Mouse (Mus musculus): ENCODE measurements at regions not wholly inside any gene's neighbourhood (a gene's known extent, or its start where the extent isn't known, plus 50 kb on each side); places are given as distances from the start of the nearest gene placed in this dataset.
"Not testable (repeated sequence)": the region's sequence is repeated elsewhere in the genome, so short reads cannot be mapped to it uniquely, and the experiment has no call there.

DNA sequence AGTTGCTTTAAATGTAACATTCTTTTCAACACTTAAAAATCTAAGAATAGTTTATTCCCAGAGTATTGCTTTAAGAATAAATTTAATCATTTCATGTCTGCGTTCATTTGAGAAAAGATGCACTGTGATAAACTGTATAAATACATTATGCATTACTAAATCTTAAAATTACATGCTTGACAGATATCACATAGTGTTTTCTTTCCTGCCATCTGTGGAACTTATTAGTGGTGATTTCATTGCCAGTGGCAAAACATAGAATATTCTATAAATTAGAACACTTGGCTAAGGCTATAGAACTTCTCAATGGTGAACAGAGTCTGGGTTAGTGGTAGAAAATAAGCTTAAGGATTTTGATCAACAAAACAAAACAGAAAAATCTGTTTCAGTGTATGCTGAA, 268.1 kb downstream of the Gm8797 start:
- H3K4me1 ChIP-seq (ENCODE audit: insufficient read depth, low read length) = no peaks in the 10 kb centered on the region
- ATAC-seq (ENCODE audit: low FRiP score, low TSS enrichment) = no peak
- no peak overlapping the region for H3K4me3 ChIP-seq (ENCODE audit: low read length)
- no peaks in the 10 kb centered on the region for H3K9me3 ChIP-seq (ENCODE audit: low read length)
- no peak overlapping the region for H3K27ac ChIP-seq (ENCODE audit: low read length)
- WGBS = 75% methylated on average over 1 of the region's 1 CpGs
- H3K36me3 ChIP-seq (ENCODE audit: insufficient read depth, low read length) = no peaks in the 10 kb centered on the region
- H3K4me2 ChIP-seq (replicated peaks; ENCODE audit: low read depth, low read length) = no peak overlapping the region
- H3K9ac ChIP-seq (replicated peaks; ENCODE audit: low read length) = no peak overlapping the region
- no peaks in the 10 kb centered on the region for H3K27me3 ChIP-seq (ENCODE audit: insufficient read depth, low read length)

DNA sequence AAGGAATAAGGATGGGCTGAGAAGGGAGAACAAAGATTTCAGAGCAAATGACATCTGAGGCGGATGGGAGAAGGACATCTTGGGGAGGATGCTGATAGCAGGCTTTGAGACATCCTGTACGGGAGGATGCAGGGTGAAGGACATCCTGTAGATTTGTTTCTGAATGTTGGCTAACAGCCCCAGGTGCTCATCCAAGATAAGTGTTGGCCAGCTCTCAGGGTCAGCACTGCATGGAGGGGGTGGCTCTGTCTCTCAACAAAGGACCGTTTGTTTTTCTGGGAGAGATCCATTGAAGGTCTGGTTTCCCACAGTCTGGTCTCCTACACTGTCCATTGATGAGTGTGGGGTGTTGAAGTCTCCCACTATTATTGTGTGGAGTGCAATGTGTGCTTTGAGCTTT, 290.7 kb downstream of the Gm8797 start:
- not testable (repeated sequence) for H3K4me3 ChIP-seq (ENCODE audit: low read length); H3K9ac ChIP-seq (replicated peaks; ENCODE audit: low read length); H3K27ac ChIP-seq (ENCODE audit: low read length); H3K9me3 ChIP-seq (ENCODE audit: low read length); H3K27me3 ChIP-seq (ENCODE audit: insufficient read depth, low read length); ATAC-seq (ENCODE audit: low FRiP score, low TSS enrichment); H3K36me3 ChIP-seq (ENCODE audit: insufficient read depth, low read length); H3K4me1 ChIP-seq (ENCODE audit: insufficient read depth, low read length); H3K4me2 ChIP-seq (replicated peaks; ENCODE audit: low read depth, low read length)
- WGBS = 78% methylated on average over 3 of the region's 3 CpGs

DNA sequence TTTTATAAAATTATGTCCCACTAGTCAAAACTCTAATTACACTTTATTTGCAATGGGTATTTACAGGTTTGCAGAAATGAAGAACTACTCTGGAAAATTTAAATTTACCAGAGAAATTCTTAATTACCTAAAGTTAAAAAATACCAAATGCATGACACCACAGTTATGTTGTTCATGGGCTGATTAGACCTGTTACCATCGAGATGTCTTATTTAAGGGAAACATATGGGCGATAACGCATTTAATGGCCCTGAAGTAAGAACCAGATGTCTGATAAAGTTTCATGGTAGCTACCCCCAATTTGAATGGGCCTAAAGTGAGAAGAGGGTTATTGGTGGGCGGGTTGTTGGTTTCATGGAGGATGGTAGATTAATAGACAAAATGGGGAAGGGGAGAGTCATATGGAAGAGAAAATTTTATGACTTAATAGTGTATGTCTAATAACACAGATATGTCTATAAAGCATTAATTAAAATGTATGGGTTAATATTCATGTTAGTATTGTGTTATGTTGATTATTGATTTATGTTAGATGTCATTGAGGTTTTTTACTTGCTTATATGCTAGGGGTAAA, 299.0 kb downstream of the Gm8797 start:
- no peaks in the 10 kb centered on the region for H3K4me1 ChIP-seq (ENCODE audit: insufficient read depth, low read length)
- no peak overlapping the region for H3K4me2 ChIP-seq (replicated peaks; ENCODE audit: low read depth, low read length)
- no peaks in the 10 kb centered on the region for H3K27me3 ChIP-seq (ENCODE audit: insufficient read depth, low read length)
- no peak for ATAC-seq (ENCODE audit: low FRiP score, low TSS enrichment)
- no peak overlapping the region for H3K27ac ChIP-seq (ENCODE audit: low read length)
- no peak overlapping the region for H3K9ac ChIP-seq (replicated peaks; ENCODE audit: low read length)
- H3K36me3 ChIP-seq (ENCODE audit: insufficient read depth, low read length) = no peaks in the 10 kb centered on the region
- H3K4me3 ChIP-seq (ENCODE audit: low read length) = no peak overlapping the region
- 88% methylated on average over 4 of the region's 4 CpGs for WGBS
- H3K9me3 ChIP-seq (ENCODE audit: low read length) = no peaks in the 10 kb centered on the region

DNA sequence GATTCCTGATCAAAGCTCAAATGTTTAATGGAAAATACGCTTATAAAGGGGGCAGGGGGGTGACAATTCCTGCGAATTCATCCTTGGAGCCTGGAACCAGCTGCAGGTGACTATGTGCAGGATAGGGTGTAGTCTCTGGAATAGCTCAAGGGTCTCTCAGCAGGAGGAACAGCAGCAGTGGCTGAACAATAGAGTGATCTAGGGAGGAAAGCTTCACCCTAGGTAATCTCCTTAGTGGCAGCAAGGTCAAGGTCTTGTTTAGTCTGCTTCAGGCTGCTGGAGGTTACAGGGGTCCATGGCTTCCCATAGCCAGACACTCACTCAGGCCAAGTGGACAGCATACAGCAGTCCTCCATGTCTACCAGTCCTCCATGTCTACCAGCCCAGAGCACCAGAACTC, 301.3 kb downstream of the Gm8797 start:
- Histone ChIP-seq H3K9ac (replicated peaks; ENCODE audit: low read length) (no peak overlapping the region), H3K4me1 (ENCODE audit: insufficient read depth, low read length) (no peaks in the 10 kb centered on the region), H3K9me3 (ENCODE audit: low read length) (no peaks in the 10 kb centered on the region), H3K4me3 (ENCODE audit: low read length) (no peak overlapping the region), H3K36me3 (ENCODE audit: insufficient read depth, low read length) (no peaks in the 10 kb centered on the region), H3K4me2 (replicated peaks; ENCODE audit: low read depth, low read length) (no peak overlapping the region), H3K27me3 (ENCODE audit: insufficient read depth, low read length) (no peaks in the 10 kb centered on the region), H3K27ac (ENCODE audit: low read length) (no peak overlapping the region)
- 81% methylated on average over 2 of the region's 2 CpGs for WGBS
- ATAC-seq (ENCODE audit: low FRiP score, low TSS enrichment) = no peak

DNA sequence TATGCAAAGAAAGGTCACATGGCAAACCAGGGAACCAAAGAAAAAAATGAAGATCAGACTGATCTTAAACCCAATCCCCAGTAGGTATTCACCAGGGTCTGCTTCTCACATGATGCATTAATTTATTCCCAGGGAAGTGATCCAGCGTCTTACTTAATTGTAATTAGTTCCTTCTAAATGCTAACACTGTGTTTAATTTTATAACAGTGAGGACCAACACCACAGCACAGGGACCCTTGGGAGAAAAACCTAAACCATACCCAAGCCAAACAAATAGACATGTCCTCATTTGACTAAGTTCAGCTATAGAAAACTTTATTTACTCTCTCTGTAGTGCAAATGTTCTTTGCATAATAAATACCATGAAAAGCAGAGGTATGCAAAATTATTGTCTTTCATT, 333.2 kb downstream of the Gm8797 start:
- 60% methylated on average over 1 of the region's 1 CpGs for WGBS
- no peaks in the 10 kb centered on the region for H3K9me3 ChIP-seq (ENCODE audit: low read length)
- H3K27ac ChIP-seq (ENCODE audit: low read length) = no peak overlapping the region
- ATAC-seq (ENCODE audit: low FRiP score, low TSS enrichment) = no peak
- no peaks in the 10 kb centered on the region for H3K36me3 ChIP-seq (ENCODE audit: insufficient read depth, low read length)
- no peak overlapping the region for H3K4me3 ChIP-seq (ENCODE audit: low read length)
- no peaks in the 10 kb centered on the region for H3K27me3 ChIP-seq (ENCODE audit: insufficient read depth, low read length)
- H3K4me1 ChIP-seq (ENCODE audit: insufficient read depth, low read length) = no peaks in the 10 kb centered on the region
- H3K4me2 ChIP-seq (replicated peaks; ENCODE audit: low read depth, low read length) = no peak overlapping the region
- no peak overlapping the region for H3K9ac ChIP-seq (replicated peaks; ENCODE audit: low read length)

DNA sequence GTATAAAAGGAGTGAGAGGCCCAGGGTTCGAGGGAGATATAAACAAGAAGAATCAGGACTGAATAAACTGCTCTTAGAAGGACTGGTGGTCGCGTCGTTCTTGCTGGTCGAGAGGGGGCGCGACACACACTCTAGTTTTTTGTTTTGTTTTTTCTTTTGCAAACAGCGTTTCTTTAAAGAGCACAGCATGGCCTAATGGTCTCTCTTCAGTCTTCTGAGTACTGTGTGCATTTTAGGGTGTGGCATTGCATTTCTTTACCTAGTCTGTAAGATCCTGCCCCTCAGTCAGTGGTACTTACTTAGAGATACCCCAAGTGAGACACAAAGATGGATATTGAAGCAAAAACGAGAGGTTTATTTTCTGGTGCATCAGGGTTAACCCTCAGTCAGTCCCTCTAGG, 336.7 kb downstream of the Gm8797 start:
- Histone ChIP-seq H3K27ac (ENCODE audit: low read length) (no peak overlapping the region), H3K4me1 (ENCODE audit: insufficient read depth, low read length) (no peaks in the 10 kb centered on the region), H3K27me3 (ENCODE audit: insufficient read depth, low read length) (no peaks in the 10 kb centered on the region), H3K9ac (replicated peaks; ENCODE audit: low read length) (no peak overlapping the region), H3K9me3 (ENCODE audit: low read length) (no peaks in the 10 kb centered on the region), H3K36me3 (ENCODE audit: insufficient read depth, low read length) (no peaks in the 10 kb centered on the region), H3K4me3 (ENCODE audit: low read length) (no peak overlapping the region), H3K4me2 (replicated peaks; ENCODE audit: low read depth, low read length) (no peak overlapping the region)
- no peak for ATAC-seq (ENCODE audit: low FRiP score, low TSS enrichment)
- 82% methylated on average over 9 of the region's 9 CpGs for WGBS

DNA sequence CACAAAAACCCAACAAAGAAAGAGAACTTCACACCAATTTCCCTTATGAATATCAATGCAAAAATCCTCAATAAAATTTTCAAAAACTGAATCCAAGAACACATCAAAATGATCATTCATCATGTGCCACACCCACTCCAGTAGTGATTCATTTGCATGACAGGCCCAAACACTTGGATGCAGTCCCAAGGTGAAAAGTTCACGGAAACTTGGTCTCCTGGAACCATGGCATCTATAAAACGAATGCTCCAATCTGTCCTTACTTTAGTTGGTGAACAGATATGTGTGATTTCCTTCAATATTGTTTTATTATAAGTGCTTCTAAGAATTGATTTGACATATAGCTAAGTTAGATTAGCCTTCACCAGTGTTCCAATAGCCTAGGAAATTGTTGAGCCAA, 343.3 kb downstream of the Gm8797 start:
- no peak for ATAC-seq (ENCODE audit: low FRiP score, low TSS enrichment)
- WGBS = 73% methylated on average over 2 of the region's 2 CpGs
- H3K36me3 ChIP-seq (ENCODE audit: insufficient read depth, low read length) = no peaks in the 10 kb centered on the region
- H3K4me2 ChIP-seq (replicated peaks; ENCODE audit: low read depth, low read length) = no peak overlapping the region
- H3K9me3 ChIP-seq (ENCODE audit: low read length) = no peaks in the 10 kb centered on the region
- no peak overlapping the region for H3K4me3 ChIP-seq (ENCODE audit: low read length)
- H3K4me1 ChIP-seq (ENCODE audit: insufficient read depth, low read length) = no peaks in the 10 kb centered on the region
- H3K27ac ChIP-seq (ENCODE audit: low read length) = no peak overlapping the region
- no peaks in the 10 kb centered on the region for H3K27me3 ChIP-seq (ENCODE audit: insufficient read depth, low read length)
- H3K9ac ChIP-seq (replicated peaks; ENCODE audit: low read length) = no peak overlapping the region

DNA sequence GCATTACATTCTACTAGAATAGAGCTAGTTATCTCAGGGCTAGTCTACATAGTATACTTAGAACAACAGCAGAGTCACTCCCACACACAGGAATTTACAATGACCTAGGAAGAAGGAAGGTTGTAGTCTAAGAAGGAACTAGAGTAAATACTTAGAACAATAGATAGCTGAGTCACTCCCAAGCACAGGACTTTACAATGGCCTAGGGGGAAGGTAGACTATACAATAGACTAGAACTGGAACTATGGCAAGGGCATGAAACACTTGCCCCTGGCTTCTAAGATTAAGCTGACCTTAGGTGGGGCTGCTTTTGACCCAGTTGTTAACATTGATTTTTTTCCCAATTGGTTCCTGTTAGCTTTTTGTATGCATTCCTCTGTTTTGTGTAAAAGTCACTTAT, 343.8 kb downstream of the Gm8797 start:
- not testable (repeated sequence) for ATAC-seq (ENCODE audit: low FRiP score, low TSS enrichment)

DNA sequence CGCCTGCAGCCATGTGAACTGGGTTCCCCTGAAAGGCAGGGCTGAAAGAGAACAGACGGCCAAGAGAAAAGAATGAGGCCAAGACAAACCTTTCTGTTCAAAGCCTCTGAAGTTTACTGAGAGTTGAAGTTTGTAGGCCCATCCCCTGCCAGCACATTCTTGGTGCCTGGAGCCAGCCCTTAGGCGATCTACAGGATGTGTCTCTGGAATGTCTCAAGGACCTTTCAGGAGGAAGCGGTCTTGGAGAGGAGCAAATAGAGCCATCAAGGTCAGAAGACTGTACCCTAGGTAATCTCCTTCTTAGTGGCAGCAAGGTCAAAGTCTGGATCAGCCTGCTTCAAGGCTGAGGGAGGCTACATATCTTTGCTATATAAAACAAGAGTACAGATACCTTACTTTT, 350.3 kb downstream of the Gm8797 start:
- no peak overlapping the region for H3K9ac ChIP-seq (replicated peaks; ENCODE audit: low read length)
- H3K4me1 ChIP-seq (ENCODE audit: insufficient read depth, low read length) = no peaks in the 10 kb centered on the region
- H3K4me3 ChIP-seq (ENCODE audit: low read length) = no peak overlapping the region
- H3K9me3 ChIP-seq (ENCODE audit: low read length) = no peaks in the 10 kb centered on the region
- no peaks in the 10 kb centered on the region for H3K36me3 ChIP-seq (ENCODE audit: insufficient read depth, low read length)
- no peak overlapping the region for H3K4me2 ChIP-seq (replicated peaks; ENCODE audit: low read depth, low read length)
- ATAC-seq (ENCODE audit: low FRiP score, low TSS enrichment) = no peak
- no peaks in the 10 kb centered on the region for H3K27me3 ChIP-seq (ENCODE audit: insufficient read depth, low read length)
- no peak overlapping the region for H3K27ac ChIP-seq (ENCODE audit: low read length)
- 76% methylated on average over 4 of the region's 4 CpGs for WGBS

More for the DNA sequence above, 343.8 kb downstream of the Gm8797 start:
- not testable (repeated sequence) for H3K27me3 ChIP-seq (ENCODE audit: insufficient read depth, low read length); H3K9me3 ChIP-seq (ENCODE audit: low read length); H3K4me3 ChIP-seq (ENCODE audit: low read length); H3K4me1 ChIP-seq (ENCODE audit: insufficient read depth, low read length); H3K36me3 ChIP-seq (ENCODE audit: insufficient read depth, low read length); H3K27ac ChIP-seq (ENCODE audit: low read length); H3K4me2 ChIP-seq (replicated peaks; ENCODE audit: low read depth, low read length); H3K9ac ChIP-seq (replicated peaks; ENCODE audit: low read length)

DNA sequence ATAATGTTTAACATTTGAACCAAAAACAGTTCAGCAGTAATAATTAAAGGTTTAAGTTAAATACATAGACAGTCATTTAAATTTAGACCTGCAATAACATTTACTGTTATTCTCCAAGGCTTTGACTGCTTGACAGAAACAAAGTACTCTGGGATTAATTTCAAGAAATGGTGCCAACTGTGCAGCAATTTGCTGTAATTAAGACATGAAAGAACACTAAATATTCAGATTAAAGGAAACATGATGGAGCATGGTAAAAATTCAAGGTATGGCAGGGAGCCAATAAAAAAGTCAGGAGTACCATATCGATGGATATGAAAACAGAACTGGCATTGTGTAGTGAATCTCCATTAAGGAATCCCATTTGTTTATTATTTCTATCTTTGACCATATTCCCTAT, 352.3 kb downstream of the Gm8797 start:
- no peak overlapping the region for H3K4me2 ChIP-seq (replicated peaks; ENCODE audit: low read depth, low read length)
- H3K4me1 ChIP-seq (ENCODE audit: insufficient read depth, low read length) = no peaks in the 10 kb centered on the region
- H3K9ac ChIP-seq (replicated peaks; ENCODE audit: low read length) = no peak overlapping the region
- H3K27me3 ChIP-seq (ENCODE audit: insufficient read depth, low read length) = no peaks in the 10 kb centered on the region
- no peak for ATAC-seq (ENCODE audit: low FRiP score, low TSS enrichment)
- no peaks in the 10 kb centered on the region for H3K9me3 ChIP-seq (ENCODE audit: low read length)
- WGBS = 71% methylated on average over 1 of the region's 1 CpGs
- H3K27ac ChIP-seq (ENCODE audit: low read length) = no peak overlapping the region
- H3K4me3 ChIP-seq (ENCODE audit: low read length) = no peak overlapping the region
- H3K36me3 ChIP-seq (ENCODE audit: insufficient read depth, low read length) = no peaks in the 10 kb centered on the region

DNA sequence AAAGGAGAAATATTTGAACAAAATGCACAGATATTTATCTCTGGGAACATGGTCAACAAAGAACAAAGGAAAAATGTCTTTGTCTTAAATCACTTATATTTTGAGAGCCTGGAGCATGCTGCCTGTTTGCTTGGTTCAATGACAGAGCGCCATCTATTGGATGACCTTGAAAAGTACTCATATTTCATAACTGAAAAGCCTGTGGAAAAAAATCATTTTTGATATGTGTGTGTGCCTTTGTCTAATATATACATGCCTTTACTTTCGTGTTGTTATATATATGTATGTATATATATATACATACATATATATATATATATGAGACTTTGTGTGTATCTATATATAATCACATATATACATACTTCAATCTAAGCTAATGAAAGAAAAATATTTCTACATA, 356.1 kb downstream of the Gm8797 start:
- no peak overlapping the region for H3K27ac ChIP-seq (ENCODE audit: low read length)
- no peaks in the 10 kb centered on the region for H3K36me3 ChIP-seq (ENCODE audit: insufficient read depth, low read length)
- no peak overlapping the region for H3K9ac ChIP-seq (replicated peaks; ENCODE audit: low read length)
- no peaks in the 10 kb centered on the region for H3K9me3 ChIP-seq (ENCODE audit: low read length)
- H3K4me1 ChIP-seq (ENCODE audit: insufficient read depth, low read length) = no peaks in the 10 kb centered on the region
- H3K4me2 ChIP-seq (replicated peaks; ENCODE audit: low read depth, low read length) = no peak overlapping the region
- peak; percentile 31; the same call in 1 of the 2 replicates for ATAC-seq (ENCODE audit: low FRiP score, low TSS enrichment)
- no peak overlapping the region for H3K4me3 ChIP-seq (ENCODE audit: low read length)
- H3K27me3 ChIP-seq (ENCODE audit: insufficient read depth, low read length) = no peaks in the 10 kb centered on the region
- 14% methylated on average over 2 of the region's 2 CpGs for WGBS
